Mouse (Mus musculus) thymus, postnatal 10 days (tissue): ENCODE data around the gene Gm45233.
A peak's percentile ranks its signal among the peaks of the same experiment; 100 is the strongest.
"Not testable (repeated sequence)": the region's sequence is repeated elsewhere in the genome, so short reads cannot be mapped to it uniquely, and the experiment has no call there.

Source experiments
- DNase-seq, 2 experiments: peaks; one replicate each; pipeline ENCODE4 v3.0.0; 2021; ENCODE audit warnings: low spot score in 2 of 2

The Gm45233 gene

GRCm38 (mm10) chr7:43443917-43444293, at the start of gene Gm45233, which contains the start of gene Etfb:
Gene Gm45233, plus strand, starts transcription at chr7:43444128.
Gene Etfb, plus strand, starts transcription at chr7:43444083.
- DNase-seq, result peak; percentile 82

GRCm38 (mm10) chr7:43399501-43399900, 44.4 kb upstream of the Gm45233 start:
- DNase-seq, result no peak

GRCm38 (mm10) chr7:43402718-43403117, 41.2 kb upstream of the Gm45233 start:
- no peak for DNase-seq

- no peak for DNase-seq
These were observed 36.4 kb upstream of the Gm45233 start for GRCm38 (mm10) chr7:43407573-43407972.

- DNase-seq, result no peak
These were observed 35.8 kb upstream of the Gm45233 start, which contains the start of gene Siglecg for GRCm38 (mm10) chr7:43408131-43408553. Gene Siglecg, plus strand, starts transcription at chr7:43408204.

- no peak for DNase-seq
These were observed 34.8 kb upstream of the Gm45233 start for GRCm38 (mm10) chr7:43409084-43409483.

GRCm38 (mm10) chr7:43411724-43412123, 32.2 kb upstream of the Gm45233 start:
- DNase-seq, result not testable (repeated sequence)

GRCm38 (mm10) chr7:43417298-43417697, 26.6 kb upstream of the Gm45233 start:
- DNase-seq, result no peak

GRCm38 (mm10) chr7:43422995-43423617, 20.8 kb upstream of the Gm45233 start:
- peak; percentile 54 to 78 for DNase-seq

- DNase-seq, result no peak
These were observed 19.8 kb upstream of the Gm45233 start for GRCm38 (mm10) chr7:43423991-43424625.

GRCm38 (mm10) chr7:43427406-43427805, 16.5 kb upstream of the Gm45233 start, which contains the start of gene Lim2:
Gene Lim2, plus strand, starts transcription at chr7:43427670.
- DNase-seq, result no peak

GRCm38 (mm10) chr7:43429500-43429899, 14.4 kb upstream of the Gm45233 start:
- no peak for DNase-seq

GRCm38 (mm10) chr7:43432891-43433290, 11.0 kb upstream of the Gm45233 start:
- no peak for DNase-seq

- DNase-seq, result no peak
These were observed 9.3 kb upstream of the Gm45233 start for GRCm38 (mm10) chr7:43434676-43435075.

- DNase-seq, result no peak
These were observed 7.3 kb upstream of the Gm45233 start, which contains the start of gene Nkg7 for GRCm38 (mm10) chr7:43436341-43437255. Gene Nkg7, plus strand, starts transcription at chr7:43437073.

- DNase-seq, result no peak
These were observed 5.3 kb upstream of the Gm45233 start for GRCm38 (mm10) chr7:43438611-43439010.

GRCm38 (mm10) chr7:43440482-43440881, 3.4 kb upstream of the Gm45233 start, which contains the start of gene Cldnd2:
Gene Cldnd2, plus strand, starts transcription at chr7:43440782.
- no peak for DNase-seq

- DNase-seq, result no peak
These were observed 2.9 kb upstream of the Gm45233 start for GRCm38 (mm10) chr7:43441071-43441470.

GRCm38 (mm10) chr7:43442684-43443083, 1.2 kb upstream of the Gm45233 start:
- DNase-seq, result no peak

- DNase-seq, result peak; percentile 66 to 67
These were observed 607 bp upstream of the Gm45233 start for GRCm38 (mm10) chr7:43443126-43443916.

GRCm38 (mm10) chr7:43447801-43448200, 3.9 kb downstream of the Gm45233 start:
- no peak for DNase-seq
